Mouse (Mus musculus): ENCODE measurements around the gene Dynlt1f.
"Not testable (repeated sequence)": the region's sequence is repeated elsewhere in the genome, so short reads cannot be mapped to it uniquely, and the experiment has no call there.

- not testable (repeated sequence) for TF ChIP-seq EP300 (optimal IDR thresholded peaks at IDR 0.05); CTCF (IDR thresholded peaks at IDR 0.05; ENCODE audit: low read depth)
Observed at GRCm38 (mm10) chr17:6695712-6696111, 40.0 kb upstream of the Dynlt1f start.

Data from stomach, postnatal 0 days (tissue).